Mouse (Mus musculus) C2C12 (cell line): ENCODE data around the gene Samd4b.

ENCODE experiments used
- CEBPB ChIP-seq: IDR thresholded peaks from one replicate; pipeline ENCODE4 v1.6.1; 2011; ENCODE audit warnings: low read depth, mild to moderate bottlenecking, control low read depth, moderate library complexity
- CTCF ChIP-seq: IDR thresholded peaks from one replicate; pipeline ENCODE4 v1.5.1; 2011; ENCODE audit not compliant: control insufficient read depth, insufficient read depth, insufficient read length
- FOSL1 ChIP-seq: IDR thresholded peaks from one replicate; pipeline ENCODE4 v1.8.0; 2011; ENCODE audit warnings: mild to moderate bottlenecking, low read length; ENCODE audit not compliant: poor library complexity, insufficient read depth, severe bottlenecking
- MAX ChIP-seq: IDR thresholded peaks from one replicate; pipeline ENCODE4 v1.6.1; 2011; ENCODE audit warnings: mild to moderate bottlenecking, control low read depth
- MYOD1 ChIP-seq: IDR thresholded peaks from one replicate; pipeline ENCODE4 v1.6.1; 2011; ENCODE audit warnings: low read depth; ENCODE audit not compliant: control insufficient read depth, insufficient read length
- USF1 ChIP-seq: IDR thresholded peaks from one replicate; pipeline ENCODE4 v1.6.1; 2011; ENCODE audit warnings: low read depth, mild to moderate bottlenecking, control low read depth, moderate library complexity

- TF ChIP-seq CTCF (no peak), USF1 (no peak), MAX (no peak), CEBPB (no peak), MYOD1 (no peak), FOSL1 (no peak)
Observed at GRCm38 (mm10) chr7:28597277-28597570, 720 bp downstream of the Samd4b start.
